Mouse (Mus musculus) frontal cortex, postnatal 14 days (tissue): Measurements from ENCODE around the gene Angpt4.

ENCODE experiments used
- DNase-seq, 2 experiments: peaks; one replicate each; pipeline ENCODE4 v3.0.0; 2022; ENCODE audit warnings: low spot score in 2 of 2

Gene Angpt4

DNA sequence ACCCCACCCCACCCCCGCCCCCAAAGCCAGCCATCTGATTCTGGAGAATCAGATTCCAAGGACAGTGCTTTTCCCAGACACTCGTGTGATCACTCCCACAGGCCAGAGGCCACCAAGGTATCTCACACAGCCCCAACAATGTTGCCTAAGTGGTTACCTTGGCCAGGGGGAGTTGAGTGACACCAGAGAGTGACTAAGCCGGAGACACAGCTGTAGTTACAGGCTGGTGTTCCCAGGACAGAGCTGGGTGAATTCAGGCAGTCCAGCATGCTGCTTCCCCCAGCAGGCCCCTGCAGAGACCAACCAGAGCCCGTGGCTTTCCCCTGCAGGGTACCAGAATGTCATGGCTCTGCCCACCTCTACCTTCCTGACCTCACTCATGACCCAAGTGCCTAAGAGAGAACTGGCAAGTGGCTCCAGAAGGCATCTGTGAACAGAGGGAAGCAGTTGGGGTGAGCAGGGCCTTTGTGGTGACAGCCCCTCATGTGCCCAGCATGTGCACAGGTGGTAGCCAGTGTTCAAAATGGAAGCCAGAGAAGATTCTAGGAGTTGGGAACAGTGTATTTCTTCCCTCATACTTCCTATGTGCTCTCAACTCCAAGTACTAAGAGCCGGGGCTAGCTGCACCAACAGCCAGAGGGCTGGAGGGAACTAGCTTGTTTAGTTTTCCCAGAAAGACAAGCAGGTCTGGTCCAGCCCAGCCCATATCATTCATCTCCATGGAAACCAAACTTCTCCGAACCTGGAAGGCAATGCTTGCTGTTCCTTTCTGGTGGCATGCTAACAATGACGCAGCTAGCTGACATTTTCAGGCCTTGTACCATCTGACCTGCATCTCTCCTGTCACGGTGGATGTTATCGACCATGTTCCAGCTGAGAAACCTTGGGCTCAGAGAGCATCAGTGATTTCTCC lies 50.5 kb downstream of the Angpt4 start:
- no peak for DNase-seq

- DNase-seq = peak in 1 of 2 experiments; percentile 39
Measured at GRCm38 (mm10) chr2:151962474-151962873, 51.5 kb downstream of the Angpt4 start.

DNA sequence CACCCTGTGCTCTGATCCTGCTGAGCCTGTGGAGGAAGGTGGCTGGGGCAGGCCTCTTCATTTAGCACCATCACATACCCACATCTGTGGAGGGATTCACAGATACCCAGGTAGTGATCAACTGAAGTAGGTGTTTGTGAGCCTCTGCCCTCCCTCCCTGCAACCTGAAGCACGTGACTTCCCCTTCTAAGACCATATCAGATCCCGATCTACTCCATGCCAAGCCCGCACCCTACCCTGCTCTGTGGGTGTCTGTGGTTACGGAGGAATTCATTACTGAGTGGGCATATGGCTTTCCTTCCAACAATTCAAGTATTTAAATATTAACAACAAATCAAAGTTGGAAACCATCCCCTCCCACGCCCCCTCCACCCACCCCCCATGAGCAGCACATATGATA lies 52.3 kb downstream of the Angpt4 start:
- no peak for DNase-seq

GRCm38 (mm10) chr2:151964052-151964451 lies 53.0 kb downstream of the Angpt4 start:
- no peak for DNase-seq

DNA sequence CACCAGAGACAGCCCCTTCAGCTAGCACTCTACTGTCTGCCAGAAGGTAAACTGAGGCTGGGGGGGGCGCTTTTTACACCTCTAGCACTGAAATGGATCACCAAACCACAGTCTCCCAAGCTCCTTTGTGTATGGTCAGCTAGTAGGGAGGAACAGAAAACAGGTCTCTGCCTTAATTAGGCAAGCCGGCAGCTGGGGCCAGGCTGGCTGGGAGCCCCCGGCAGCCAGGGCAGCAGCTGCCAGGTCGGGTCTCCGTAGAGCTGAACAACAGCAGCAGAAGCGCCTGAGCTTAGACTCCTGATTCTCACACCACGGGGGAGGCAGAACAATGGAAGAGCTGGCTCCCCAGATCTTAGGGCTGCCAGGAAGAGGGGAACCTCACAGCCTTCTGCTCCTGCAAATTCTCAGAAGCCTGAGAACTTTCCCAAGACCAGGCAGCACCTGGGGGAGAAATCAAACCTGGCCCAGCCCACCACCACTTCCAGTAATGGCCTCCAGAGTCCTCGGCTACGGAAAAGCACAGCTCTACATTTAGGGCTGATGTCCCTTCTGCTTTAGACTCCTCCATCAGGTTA lies 56.3 kb downstream of the Angpt4 start:
- DNase-seq = no peak

DNA sequence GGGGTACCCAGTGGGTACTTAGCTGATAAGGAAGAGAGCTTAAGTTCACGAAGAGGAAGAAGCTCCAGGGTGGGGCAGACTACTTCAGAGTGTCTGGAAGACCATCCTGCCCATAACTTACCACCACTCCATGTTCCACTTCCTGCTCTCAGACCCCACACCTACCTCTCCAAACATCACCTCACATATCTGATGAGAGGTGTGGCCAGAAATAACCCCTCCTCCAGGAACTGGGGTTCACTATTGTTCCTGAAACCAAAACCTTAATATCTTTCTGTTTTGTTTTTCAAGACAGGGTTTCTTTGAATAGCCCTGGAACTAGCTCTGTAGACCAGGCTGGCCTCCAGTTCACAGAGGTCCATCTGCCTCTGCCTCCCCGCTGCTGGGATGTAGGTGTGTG lies 56.8 kb downstream of the Angpt4 start:
- DNase-seq = no peak

GRCm38 (mm10) chr2:151968451-151968850 lies 57.4 kb downstream of the Angpt4 start:
- DNase-seq = no peak

DNA sequence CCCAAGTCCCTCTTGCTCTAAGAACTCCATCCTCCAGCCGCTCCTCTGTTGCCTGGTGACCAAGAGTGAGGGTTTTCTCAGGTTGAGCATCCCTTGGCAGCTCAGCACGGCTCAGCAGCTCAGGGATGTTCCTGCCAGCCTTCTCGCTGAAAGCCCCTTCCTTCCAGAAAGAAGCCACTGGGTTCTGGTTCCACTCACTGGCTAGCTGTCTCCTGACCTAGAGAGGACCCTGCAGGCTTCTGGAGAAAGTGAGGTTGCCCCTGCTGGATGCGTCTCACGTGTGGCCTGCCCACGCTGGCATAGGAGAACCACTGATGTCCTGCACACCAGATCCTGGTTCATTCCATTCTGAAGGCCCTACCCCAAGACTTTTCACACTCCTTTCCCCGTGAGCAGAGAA lies 58.0 kb downstream of the Angpt4 start:
- DNase-seq = no peak

DNA sequence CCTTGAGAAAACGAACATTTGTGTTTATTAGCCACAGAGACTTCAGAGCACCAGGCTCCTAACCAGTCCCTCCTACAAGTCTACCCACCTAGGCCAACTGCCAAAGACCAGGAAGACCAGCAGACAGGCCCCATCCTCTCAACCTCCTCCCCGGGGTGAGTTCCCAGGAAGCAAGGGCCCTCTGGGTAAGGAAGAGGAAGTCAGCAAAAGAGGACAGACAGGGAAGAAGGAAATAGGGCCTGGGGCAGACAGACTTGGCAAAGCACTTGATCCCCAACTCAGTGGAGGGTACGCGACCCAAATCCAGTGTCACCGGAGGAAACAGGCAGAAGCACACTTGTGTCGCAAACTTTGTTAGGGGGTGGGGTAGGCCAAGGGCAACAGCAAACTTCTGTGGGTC lies 58.4 kb downstream of the Angpt4 start:
- DNase-seq = no peak

GRCm38 (mm10) chr2:151970191-151971172 lies 59.5 kb downstream of the Angpt4 start:
- DNase-seq = peak; percentile 71 to 77

- DNase-seq = no peak
Measured at GRCm38 (mm10) chr2:151971748-151972147, 60.7 kb downstream of the Angpt4 start.

- no peak for DNase-seq
Measured at GRCm38 (mm10) chr2:151972880-151973594, 62.0 kb downstream of the Angpt4 start.

- no peak for DNase-seq
Measured at GRCm38 (mm10) chr2:151973595-151974562, 62.9 kb downstream of the Angpt4 start.

- no peak for DNase-seq
Measured at GRCm38 (mm10) chr2:151975295-151975694, 64.3 kb downstream of the Angpt4 start.

GRCm38 (mm10) chr2:151976067-151976466 lies 65.1 kb downstream of the Angpt4 start:
- DNase-seq = no peak

GRCm38 (mm10) chr2:151977689-151978440 lies 66.9 kb downstream of the Angpt4 start:
- DNase-seq = no peak

GRCm38 (mm10) chr2:151978494-151978893 lies 67.5 kb downstream of the Angpt4 start:
- no peak for DNase-seq

- peak; percentile 86 to 90 for DNase-seq
Measured at GRCm38 (mm10) chr2:151979470-151980354, 68.7 kb downstream of the Angpt4 start, which contains the start of gene Fam110a. TSS of gene Fam110a (minus strand) at chr2:151980219.
